Mouse (Mus musculus): ENCODE results near the gene Grb10.
A peak's percentile ranks its signal among the peaks of the same experiment; 100 is the strongest.

Gene Grb10

DNA sequence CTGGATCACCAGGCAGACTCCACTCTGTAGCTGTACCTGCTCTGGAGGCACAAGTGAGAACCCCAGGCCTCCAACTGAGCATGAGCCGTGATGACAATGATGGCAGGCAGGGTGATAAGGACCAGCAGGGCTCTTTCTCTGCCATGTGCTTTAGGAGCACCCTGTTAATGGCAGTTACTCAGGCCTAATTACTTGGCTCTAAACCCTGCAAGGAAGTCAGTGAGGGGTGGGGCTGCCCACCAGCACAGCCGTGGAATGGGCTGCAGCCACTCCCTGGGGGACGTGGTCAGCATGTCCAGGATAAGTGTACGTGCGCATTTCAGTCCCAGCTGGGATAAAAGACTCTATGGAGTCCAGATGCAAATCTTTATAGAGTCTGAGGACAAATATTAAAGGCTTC, 5.7 kb downstream of the Grb10 start:
- DNase-seq, result peak in 1 of 2 experiments; percentile 54

DNA sequence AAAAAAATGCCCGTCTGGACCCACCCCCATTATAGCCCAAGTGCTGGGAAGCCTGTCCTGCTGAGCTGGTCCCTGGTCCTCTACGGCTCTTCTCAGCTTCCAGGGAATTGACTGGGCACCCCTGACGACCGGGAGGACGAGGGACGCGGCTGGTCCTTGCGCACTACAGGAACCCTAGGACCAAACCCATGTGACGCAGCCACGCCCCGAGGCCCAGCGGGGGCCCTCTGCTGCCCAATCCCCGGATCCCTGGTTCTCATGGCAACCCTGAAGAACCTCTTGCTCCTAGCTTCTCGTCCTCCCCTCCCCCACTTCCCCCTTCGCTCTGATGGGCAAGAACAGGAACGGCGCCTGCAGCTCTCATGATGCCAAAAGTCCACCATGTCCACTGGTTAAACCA, 11.8 kb downstream of the Grb10 start:
- DNase-seq, result no peak

DNA sequence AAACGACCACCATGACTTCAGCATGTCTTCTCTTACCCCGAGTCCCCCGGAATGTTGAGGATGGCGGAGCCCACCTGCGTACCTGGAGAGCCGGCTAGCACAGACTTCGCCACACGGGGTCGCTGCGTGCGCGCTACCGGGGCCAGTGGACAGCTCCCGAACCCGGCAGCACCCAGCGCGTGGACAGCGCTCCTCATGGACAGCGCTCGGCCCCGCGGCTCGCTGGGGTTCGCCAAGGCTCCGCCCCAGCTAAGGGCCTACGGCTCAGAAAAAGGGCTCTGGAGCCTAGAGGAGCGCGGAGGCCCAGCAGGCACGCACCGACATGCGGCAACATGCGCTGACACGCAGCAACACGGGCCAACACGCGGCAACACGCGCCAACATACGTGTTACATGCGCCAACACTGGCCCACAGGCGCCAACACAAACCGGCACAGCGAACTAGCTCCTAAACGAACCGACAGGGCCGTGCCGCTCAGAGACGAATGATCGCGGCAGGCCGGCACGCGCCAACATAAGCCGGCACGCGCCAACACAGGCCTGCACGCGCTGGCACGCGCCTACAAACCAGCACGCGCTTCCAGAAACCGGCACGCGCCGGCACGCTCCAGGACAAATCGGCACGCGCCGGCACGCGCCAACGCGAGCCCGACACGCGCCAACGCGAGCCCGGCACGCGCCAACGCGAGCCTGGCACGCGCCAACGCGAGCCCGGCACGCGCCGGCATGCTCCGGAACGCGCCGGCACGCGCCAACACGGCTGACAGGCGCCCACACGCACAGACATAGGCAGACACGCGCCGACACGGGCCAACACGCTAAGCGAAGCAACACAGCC, 12.5 kb downstream of the Grb10 start:
- DNase-seq, result peak; percentile 88 to 92

DNA sequence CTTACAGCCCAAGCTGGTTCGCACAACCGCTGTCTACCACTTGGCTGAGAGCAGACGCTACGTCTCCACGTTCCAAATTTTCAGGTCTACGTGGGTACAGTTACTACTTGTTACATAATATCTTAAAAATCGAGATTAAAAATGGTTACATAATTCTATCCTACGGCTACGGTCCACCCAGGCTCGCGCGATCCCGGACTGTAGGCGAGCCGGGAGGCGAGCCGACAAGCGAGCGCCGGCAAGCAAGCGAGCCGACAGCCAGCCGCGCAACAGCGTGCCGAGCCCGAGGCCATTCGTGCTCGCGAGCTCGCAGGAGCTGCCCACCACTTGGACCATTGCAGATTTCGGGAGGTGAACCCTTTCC, 13.1 kb downstream of the Grb10 start:
- no peak for DNase-seq

DNA sequence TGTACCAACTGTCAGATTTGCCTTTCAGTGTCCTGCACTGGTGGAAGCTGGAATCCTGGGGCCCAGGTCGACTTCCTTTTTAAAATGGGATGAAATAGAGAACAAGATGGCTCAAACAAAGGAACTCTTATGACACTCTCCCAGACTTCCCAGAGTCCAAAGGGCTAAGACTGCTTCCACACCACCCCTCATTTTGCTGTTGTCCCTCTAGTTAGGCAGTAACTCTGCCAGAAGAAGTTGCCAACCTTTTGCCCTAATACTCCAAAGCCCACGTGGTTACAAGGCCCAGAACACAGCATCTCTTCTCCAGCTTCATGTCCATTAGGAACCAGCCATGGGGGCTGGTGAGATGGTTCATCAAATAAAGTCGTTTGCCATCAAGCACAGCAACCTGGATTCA, 15.4 kb downstream of the Grb10 start:
- no peak for DNase-seq

DNA sequence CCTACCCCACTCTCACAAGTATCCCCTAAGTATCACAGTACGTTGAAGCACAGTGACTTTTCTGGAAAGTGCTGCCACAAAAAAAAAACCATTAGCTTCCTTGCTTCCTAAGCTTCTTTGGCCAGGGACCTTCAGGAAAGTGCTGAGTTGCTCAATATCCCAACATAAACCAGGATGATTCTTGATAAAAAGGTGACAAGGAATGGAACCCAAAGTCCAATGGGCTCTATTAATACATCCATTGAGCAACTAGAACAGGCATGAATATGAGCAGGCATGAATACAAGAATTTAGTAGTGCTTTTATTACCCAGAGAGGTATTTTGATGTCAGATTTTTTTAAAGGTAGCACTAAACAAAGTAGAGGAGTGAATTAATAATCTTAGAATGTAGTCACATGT, 18.8 kb downstream of the Grb10 start:
- no peak for DNase-seq

DNA sequence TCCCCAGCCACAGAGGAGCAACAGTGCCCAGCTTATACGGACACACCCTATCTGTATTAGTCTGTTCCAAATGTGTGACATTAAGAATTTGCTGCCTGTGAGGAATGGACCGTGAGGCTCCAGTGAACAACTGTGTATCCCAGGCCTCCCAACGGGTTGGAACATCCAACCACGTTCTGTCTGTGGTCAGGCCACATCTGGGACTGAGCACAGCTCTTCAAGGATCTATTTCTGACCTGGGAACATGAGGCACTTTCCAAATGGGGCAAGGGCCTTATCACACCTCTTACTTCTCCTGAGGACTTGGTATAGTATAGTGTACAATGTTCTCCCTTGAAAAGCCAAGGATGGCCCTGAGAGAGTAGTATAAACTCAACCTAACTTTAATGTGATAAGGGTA, 19.9 kb downstream of the Grb10 start:
- DNase-seq, result no peak

DNA sequence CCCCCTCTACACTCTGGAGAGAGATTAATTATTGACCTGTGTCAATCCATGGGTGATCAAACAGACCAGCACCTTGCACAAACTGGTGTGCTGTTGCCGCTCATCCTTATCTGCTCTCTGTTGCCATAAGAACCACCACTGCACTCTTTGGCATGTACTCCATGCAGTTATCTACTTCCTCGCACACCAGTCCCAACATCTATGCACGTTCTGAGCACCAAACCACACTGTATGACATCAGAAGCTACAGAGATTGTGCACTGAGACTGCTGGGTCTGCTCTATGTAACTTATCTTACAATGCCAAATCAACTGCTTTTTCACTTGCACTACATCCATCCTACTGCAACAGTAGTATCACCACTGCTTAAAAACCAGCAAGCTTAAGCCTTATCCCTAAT, 28.4 kb downstream of the Grb10 start:
- no peak for DNase-seq

DNA sequence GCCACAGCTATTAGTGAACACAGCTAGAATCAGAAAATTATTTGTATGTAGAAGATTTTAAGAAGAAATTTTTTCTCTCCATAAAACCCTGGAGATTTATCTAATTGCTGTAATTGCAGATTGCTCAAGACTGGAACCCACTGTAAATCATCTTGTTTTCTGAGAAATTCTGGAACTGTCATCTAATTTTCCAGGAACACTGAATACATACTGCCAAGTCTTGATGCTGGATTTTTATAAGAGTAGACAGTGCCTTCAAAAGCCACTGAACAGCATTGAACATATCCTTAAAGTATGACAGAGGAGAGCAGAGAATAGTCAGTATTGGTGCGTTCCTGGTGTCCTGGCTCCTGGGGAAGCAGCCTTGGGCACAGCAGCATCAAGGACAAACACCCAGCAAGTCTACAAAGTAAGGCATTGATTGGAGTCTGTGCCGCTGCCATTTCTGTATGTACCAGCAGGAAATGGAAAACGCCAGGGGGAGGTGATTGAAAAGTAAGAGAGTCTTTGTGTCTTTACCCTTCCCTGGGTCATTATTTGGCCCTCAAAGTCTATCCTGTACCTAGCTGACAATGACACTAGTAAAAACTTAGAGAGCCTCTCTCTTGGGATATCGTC, 38.1 kb downstream of the Grb10 start:
- no peak for DNase-seq

DNA sequence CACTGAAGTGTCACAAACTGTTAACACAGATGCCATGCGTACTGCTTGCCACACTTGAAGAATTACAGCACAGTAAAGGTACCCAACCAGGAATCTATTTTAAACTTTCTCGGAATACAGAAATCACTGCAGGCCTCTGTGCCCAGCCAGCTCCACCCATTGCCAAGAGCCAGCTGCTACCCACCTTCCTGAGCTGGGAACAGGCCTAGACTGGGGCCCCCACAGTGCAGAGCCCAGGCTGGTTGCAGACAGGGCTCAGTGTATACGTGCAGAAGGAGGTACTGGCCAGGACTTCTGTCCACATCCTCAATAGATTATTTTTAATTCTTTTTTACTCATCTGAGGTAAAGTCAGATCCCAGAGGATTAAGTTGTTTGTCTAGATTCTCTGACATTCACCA, 39.6 kb downstream of the Grb10 start:
- no peak for DNase-seq

DNA sequence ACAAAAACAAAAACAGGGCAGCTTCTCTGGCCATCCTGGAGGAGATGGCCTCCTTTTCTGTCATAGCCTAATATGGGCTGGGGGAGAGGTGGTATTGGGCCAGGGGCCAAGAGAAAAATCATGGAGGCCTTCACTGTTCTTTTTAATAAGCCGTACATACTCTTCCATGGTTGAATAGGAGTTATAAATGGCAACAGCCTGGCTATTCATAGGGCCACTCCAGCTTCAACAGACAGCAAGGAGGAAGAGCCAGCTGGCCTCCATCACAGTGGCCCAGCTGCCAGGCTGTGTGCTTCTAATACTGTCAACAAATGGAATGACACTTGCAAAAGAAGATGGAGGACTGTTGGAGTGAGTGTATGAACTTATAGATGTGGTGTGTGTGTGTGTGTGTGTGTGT, 41.4 kb downstream of the Grb10 start:
- no peak for DNase-seq

DNA sequence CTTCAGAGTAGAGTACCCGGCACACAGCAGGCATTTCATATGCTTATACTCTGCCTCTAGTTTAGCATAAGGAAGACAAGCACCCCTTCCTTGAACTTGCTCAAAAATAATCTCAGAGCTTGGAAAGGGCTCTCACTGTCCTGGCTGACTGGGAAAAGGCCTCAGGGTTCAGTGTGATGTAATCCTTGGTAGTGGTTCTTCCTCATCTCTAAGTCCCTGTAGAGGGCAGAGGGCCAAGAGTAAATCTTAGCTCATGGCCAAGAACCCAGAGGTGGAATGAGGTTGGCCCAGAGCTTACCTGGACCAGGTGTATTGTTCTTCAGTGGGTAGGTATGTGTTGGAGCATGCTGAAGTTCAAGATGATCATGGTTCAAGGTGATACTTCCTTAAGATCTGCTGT, 43.1 kb downstream of the Grb10 start:
- no peak for DNase-seq

DNA sequence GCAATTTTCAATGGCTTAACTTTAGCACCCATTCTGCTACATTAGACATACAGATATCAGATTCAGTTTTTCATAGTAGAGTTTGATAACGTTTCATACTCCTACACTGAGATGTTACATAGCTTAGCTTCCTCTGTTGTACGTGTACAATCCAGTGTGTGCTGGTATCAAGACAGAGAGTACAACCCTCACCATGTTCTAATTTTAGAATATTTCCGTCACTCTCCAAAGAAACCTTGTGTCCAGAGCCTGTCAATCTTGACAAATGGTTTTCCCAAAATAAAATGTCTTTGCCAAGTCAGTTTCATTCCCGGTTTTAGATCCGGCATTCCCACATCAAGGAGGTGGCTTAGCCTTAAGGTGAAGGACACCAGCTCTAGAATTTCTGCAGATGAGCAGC, 44.7 kb downstream of the Grb10 start:
- no peak for DNase-seq

DNA sequence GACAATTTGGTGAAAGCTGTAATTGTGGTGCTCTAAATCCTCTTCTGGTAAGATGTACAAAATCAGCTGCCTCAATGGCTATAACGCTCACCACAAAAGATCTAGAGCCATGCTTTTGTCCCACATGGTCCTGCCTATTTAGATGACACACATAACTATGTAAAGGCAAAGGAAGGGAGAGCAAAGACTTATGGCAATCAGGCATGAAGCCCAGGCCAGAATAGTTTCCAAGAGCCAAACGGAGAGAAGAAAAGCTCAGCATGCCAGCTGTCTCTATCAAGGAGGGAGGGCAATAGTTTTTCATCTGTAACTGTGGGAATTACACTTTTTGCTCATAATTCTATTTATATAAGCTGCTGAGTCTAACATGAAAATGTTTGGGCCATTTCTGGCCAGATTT, 45.3 kb downstream of the Grb10 start:
- DNase-seq, result no peak

DNA sequence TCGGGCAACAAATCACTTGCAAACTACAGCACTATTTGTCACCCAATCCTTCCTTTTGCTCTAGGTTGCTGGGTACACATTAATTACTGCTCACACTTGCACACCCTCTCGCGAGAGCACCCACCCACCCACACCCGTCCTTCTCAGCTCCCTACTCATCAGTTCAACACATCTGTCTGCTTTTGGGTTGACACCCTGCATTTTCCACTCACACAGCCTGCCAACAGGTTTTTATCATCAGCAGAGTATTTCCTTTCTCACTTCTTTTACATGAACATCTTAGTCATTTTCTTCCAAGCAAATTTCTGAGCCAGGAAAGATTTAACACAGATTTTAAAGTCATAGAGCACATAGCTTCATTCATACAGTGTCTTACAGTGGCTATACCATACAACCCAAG, 48.6 kb downstream of the Grb10 start:
- DNase-seq, result no peak

DNA sequence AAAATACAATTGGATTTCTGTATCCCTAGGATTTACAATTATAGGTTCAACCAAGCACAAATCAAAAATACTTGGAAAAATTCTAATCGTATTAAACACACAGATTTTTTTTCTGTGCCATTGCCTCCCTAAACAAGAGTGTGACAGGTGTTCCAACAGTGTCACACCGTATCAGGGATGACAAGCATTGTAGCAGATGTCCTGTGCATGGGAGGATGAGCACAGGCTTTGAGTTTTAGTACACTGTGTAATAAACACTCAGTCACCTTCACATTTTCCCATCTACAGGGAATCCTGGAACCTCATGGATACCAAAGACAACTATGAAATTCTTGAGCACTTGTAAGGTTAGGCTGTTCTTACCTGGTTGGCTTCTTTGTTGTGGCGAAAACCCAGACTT, 51.2 kb downstream of the Grb10 start:
- DNase-seq, result no peak

DNA sequence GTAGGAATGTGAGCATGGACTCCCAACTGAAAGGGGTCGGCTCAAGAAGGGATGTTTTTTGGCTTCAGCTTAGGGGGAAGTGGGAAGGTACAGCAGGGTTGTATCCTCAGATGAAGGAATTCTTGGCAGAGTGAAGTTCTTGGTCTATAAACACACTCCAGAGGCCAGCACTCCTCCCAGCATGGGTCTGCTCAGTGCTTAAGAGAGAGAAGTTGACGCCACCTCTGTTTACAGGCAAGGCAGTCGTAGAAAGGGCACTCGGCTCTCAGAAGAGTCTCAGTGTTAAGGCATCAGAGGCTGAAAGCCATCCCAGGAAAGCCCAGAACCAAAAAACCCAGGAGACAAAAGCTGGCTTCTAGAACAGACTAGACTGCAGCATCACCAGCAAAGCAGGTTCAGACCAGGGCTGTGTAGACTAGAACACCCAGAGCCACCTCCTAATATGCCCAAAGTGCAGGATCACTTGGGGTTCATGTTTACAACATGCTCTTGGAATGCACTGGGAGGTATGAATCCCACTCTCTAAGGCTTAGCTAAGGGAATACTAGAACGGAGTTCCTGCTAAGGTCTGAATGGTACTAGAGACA, 59.8 kb downstream of the Grb10 start:
- DNase-seq, result no peak

DNA sequence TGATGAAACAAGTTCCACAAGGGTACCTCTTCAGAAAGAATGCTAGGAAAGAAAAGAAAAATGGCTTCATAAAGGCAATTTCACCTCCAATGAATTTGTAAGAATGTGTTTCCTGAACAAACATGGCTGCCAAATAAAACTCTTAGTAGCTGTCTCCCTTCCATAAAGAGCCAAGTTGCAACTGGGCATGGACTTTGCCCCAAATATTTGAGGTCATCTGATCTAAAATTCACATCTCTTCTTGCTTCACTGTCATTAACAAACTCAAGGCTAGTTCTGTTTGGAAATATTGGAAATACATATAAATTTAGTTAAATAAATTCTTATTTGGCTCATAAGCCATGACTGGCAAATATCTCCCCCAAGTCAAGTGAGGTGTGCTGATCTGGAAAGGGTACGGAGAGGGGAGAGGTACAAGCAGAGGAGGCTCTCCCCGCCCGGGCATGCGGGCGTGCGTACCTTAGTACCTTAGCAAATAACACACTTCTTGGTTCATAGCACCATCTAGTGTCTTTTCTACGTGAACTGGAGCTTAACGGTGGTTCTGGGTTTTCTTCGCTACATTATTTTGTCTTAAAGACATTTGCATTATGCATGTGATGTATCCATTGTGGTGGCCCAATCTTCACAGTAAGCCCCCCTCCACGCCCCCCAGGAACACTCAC, 63.8 kb downstream of the Grb10 start:
- DNase-seq, result peak in 1 of 2 experiments; percentile 52

DNA sequence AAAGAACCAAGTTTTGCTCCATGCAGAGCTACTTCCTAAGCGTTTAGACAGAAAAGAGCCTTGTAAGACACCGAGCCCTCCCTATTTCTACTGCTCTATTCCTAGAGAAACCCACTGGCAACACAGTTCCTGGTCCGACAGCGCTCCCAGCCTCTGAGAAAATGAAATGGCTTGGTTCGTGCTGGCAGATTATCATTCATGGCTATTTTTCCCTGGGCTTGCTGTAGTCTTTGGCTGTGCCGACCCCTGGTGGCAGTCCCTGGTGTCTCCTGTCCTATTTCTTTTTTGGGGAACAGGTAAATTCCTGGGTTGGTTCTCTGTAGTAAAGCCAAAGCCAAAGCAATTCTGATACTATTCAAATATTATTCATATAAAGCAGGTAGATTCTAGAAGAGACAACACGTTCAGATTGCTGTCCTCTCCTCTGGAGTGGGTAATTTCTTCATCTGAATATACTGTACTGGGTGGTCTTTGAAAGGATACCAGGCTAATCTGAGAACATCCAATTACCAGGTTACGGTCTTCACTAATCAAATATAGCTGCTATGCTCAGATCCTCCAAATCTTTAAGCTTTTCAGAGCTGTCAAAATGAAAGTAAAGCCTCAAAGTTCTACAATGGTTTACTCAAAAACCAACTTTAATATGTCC, 65.0 kb downstream of the Grb10 start:
- peak; percentile 81 to 85 for DNase-seq

DNA sequence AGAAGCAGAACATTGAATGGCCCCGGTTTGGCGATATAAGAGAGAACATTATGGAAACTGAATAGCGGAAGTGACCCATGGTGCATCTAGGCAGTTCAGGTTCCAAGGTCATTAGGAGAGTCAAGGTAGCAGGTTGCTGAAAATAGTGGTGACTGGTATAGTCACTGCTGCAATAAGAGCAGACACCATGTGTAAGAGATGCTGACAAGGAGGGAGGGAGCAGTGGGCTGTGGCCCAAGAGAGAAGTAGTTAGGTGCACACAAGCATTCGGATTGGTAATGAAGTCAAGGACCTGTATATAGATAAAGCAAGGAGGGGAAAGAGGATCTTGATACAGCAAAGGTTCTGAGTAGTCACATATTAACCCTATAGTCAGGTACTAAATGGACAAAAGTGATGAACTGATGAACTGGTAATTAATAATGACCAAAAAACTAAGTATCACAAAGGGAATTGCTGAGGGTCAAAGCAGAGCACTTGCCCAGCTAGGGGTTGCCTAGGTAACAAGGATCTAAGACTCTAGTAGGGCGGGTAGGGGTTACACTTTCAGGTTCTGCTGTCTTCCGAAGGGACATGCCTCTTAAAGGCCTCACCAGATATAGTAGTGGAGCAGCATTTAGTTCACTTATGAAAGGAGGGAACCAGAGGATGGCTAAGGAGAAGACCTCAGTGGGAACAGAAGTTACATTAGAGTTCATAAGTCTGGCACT, 65.9 kb downstream of the Grb10 start:
- no peak for DNase-seq

DNA sequence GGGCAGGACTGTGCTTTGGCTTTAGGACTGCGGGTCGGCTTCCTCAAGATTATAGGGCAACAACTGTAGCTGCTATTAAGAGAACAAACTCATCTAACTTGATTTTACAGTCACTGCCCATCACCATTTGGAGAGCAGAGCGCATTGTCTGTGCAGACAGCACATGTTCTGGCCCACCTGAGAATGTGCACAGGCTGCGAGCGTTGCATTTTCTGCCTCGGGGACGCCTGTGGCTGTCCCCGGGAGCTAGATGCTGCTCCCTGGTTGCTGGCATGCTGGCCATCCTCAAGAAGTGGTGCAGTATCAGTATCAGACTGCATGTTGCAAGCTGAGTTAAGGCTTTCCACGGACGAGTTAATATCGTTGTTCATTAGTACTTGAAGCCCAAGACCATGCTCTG, 68.2 kb downstream of the Grb10 start:
- no peak for DNase-seq

DNA sequence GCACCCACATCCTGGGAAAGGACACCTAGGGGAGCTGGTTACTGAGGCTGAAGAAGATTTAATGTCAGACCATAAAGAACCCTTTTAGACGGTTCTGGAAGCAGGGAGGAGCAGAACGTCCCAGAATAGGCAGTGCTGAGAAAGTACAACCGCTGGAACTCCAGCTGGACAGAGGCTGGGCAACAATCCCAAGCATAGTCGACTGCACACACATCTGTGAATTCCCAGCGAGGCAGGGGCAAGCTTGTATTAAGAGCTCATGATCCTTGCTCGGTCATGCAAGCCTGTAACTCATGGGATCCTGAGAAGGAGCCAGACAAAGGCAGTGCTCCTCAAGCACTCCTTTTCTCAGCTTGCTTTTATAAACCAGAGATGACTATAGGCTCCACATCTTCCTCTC, 69.7 kb downstream of the Grb10 start:
- DNase-seq, result peak; percentile 63 to 73

DNA sequence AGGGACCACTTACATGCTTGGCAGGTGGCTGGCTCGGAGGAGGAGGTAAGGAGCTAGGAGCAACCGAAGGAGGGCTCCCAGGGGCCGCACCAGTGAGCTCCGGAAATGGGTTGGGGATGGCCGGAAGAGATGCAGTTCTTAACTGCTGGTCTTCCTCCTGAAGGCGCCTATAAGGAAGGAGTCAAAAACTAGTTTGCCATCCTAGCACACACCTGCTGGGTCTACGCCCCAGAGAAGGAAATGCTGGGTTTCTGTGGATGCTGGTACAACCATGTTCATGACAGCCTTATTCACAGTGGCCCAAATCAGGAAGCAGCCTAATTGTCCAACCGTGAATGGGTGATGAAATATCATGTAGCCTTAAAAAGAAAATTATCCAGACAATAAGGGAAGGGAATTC, 71.0 kb downstream of the Grb10 start:
- DNase-seq, result no peak
